Mouse (Mus musculus): ENCODE results near the gene Rapgef5. TPM values are rescaled to one million over a fixed set of nuclear protein-coding genes. Genes with fewer than 3 reads are reported as not detected.

Rapgef5 gene
- polyA plus RNA-seq, 1 experiment from 2014 or later = 10.4 TPM

GRCm38 (mm10) chr12:117727481-117728177 lies 211.3 kb downstream of the Rapgef5 start:
- Histone ChIP-seq H3K27ac (ENCODE audit: low read depth, low read length) (no peak overlapping the region), H3K9ac (ENCODE audit: low read length) (no peak overlapping the region), H3K4me3 (ENCODE audit: low read depth, low read length) (no peak overlapping the region), H3K27me3 (ENCODE audit: control insufficient read depth, insufficient read depth, low read length) (no peaks in the 10 kb centered on the region), H3K4me1 (ENCODE audit: control insufficient read depth, insufficient read depth, low read length) (peaks cover 3% of the 10 kb centered on the region), H3K9me3 (ENCODE audit: control insufficient read depth, low read length) (no peaks in the 10 kb centered on the region), H3K4me2 (no peak overlapping the region), H3K36me3 (ENCODE audit: control insufficient read depth, insufficient read depth, low read length) (no peaks in the 10 kb centered on the region)
- WGBS = 89% methylated on average over 8 of the region's 8 CpGs
- ATAC-seq (ENCODE audit: low FRiP score) = no peak; the same call in 1 of the 2 replicates
- DNase-seq (ENCODE audit: low spot score, missing footprints) = peak; percentile 81

- ATAC-seq (ENCODE audit: low FRiP score) (peak; percentile 72; the same call in 1 of the 2 replicates), DNase-seq (ENCODE audit: low spot score, missing footprints) (peak; percentile 83)
- 47% methylated on average over 3 of the region's 3 CpGs for WGBS
These were observed 211.9 kb downstream of the Rapgef5 start for GRCm38 (mm10) chr12:117728178-117728611.

GRCm38 (mm10) chr12:117733611-117734010 lies 217.3 kb downstream of the Rapgef5 start:
- ATAC-seq (ENCODE audit: low FRiP score) = no peak
- Histone ChIP-seq H3K36me3 (ENCODE audit: control insufficient read depth, insufficient read depth, low read length) (no peaks in the 10 kb centered on the region), H3K4me3 (ENCODE audit: low read depth, low read length) (no peak overlapping the region), H3K4me2 (no peak overlapping the region), H3K27me3 (ENCODE audit: control insufficient read depth, insufficient read depth, low read length) (no peaks in the 10 kb centered on the region), H3K9me3 (ENCODE audit: control insufficient read depth, low read length) (no peaks in the 10 kb centered on the region), H3K4me1 (ENCODE audit: control insufficient read depth, insufficient read depth, low read length) (no peaks in the 10 kb centered on the region; the same call in 1 of the 2 replicates), H3K9ac (ENCODE audit: low read length) (no peak overlapping the region), H3K27ac (ENCODE audit: low read depth, low read length) (no peak overlapping the region)
- peak; percentile 77 for DNase-seq (ENCODE audit: low spot score, missing footprints)

More at GRCm38 (mm10) chr12:117728178-117728611, 211.9 kb downstream of the Rapgef5 start:
- Histone ChIP-seq H3K4me3 (ENCODE audit: low read depth, low read length) (no peak overlapping the region), H3K9me3 (ENCODE audit: control insufficient read depth, low read length) (no peaks in the 10 kb centered on the region), H3K36me3 (ENCODE audit: control insufficient read depth, insufficient read depth, low read length) (no peaks in the 10 kb centered on the region), H3K27ac (ENCODE audit: low read depth, low read length) (no peak overlapping the region), H3K27me3 (ENCODE audit: control insufficient read depth, insufficient read depth, low read length) (no peaks in the 10 kb centered on the region), H3K9ac (ENCODE audit: low read length) (no peak overlapping the region), H3K4me2 (no peak overlapping the region), H3K4me1 (ENCODE audit: control insufficient read depth, insufficient read depth, low read length) (peaks cover 3% of the 10 kb centered on the region)

- WGBS = 95% methylated on average over 3 of the region's 3 CpGs
- ATAC-seq (ENCODE audit: low FRiP score) = no peak
- H3K4me3 ChIP-seq (ENCODE audit: low read depth, low read length) = no peak overlapping the region
- H3K9me3 ChIP-seq (ENCODE audit: control insufficient read depth, low read length) = no peaks in the 10 kb centered on the region
- H3K9ac ChIP-seq (ENCODE audit: low read length) = no peak overlapping the region
- H3K4me2 ChIP-seq = no peak overlapping the region
- H3K27me3 ChIP-seq (ENCODE audit: control insufficient read depth, insufficient read depth, low read length) = no peaks in the 10 kb centered on the region
- no peaks in the 10 kb centered on the region for H3K36me3 ChIP-seq (ENCODE audit: control insufficient read depth, insufficient read depth, low read length)
- DNase-seq (ENCODE audit: low spot score, missing footprints) = no peak
- H3K4me1 ChIP-seq (ENCODE audit: control insufficient read depth, insufficient read depth, low read length) = no peaks in the 10 kb centered on the region; the same call in 1 of the 2 replicates
- no peak overlapping the region for H3K27ac ChIP-seq (ENCODE audit: low read depth, low read length)
These were observed 219.9 kb downstream of the Rapgef5 start for GRCm38 (mm10) chr12:117736130-117736529.

GRCm38 (mm10) chr12:117736928-117737327 lies 220.6 kb downstream of the Rapgef5 start:
- 64% methylated on average over 2 of the region's 2 CpGs for WGBS
- no peaks in the 10 kb centered on the region for H3K27me3 ChIP-seq (ENCODE audit: control insufficient read depth, insufficient read depth, low read length)
- H3K4me2 ChIP-seq = no peak overlapping the region
- no peaks in the 10 kb centered on the region for H3K36me3 ChIP-seq (ENCODE audit: control insufficient read depth, insufficient read depth, low read length)
- ATAC-seq (ENCODE audit: low FRiP score) (peak; percentile 86), DNase-seq (ENCODE audit: low spot score, missing footprints) (no peak)
- H3K4me3 ChIP-seq (ENCODE audit: low read depth, low read length) = no peak overlapping the region
- H3K9me3 ChIP-seq (ENCODE audit: control insufficient read depth, low read length) = no peaks in the 10 kb centered on the region
- no peak overlapping the region for H3K27ac ChIP-seq (ENCODE audit: low read depth, low read length)
- no peak overlapping the region for H3K9ac ChIP-seq (ENCODE audit: low read length)
- no peaks in the 10 kb centered on the region; the same call in 1 of the 2 replicates for H3K4me1 ChIP-seq (ENCODE audit: control insufficient read depth, insufficient read depth, low read length)

GRCm38 (mm10) chr12:117737332-117738031 lies 221.2 kb downstream of the Rapgef5 start:
- no peaks in the 10 kb centered on the region for H3K9me3 ChIP-seq (ENCODE audit: control insufficient read depth, low read length)
- H3K27ac ChIP-seq (ENCODE audit: low read depth, low read length) = no peak overlapping the region
- no peaks in the 10 kb centered on the region for H3K36me3 ChIP-seq (ENCODE audit: control insufficient read depth, insufficient read depth, low read length)
- H3K4me2 ChIP-seq = no peak overlapping the region
- 85% methylated on average over 11 of the region's 11 CpGs for WGBS
- no peaks in the 10 kb centered on the region for H3K27me3 ChIP-seq (ENCODE audit: control insufficient read depth, insufficient read depth, low read length)
- H3K9ac ChIP-seq (ENCODE audit: low read length) = no peak overlapping the region
- no peak for DNase-seq (ENCODE audit: low spot score, missing footprints)
- peak; percentile 19 for ATAC-seq (ENCODE audit: low FRiP score)
- H3K4me1 ChIP-seq (ENCODE audit: control insufficient read depth, insufficient read depth, low read length) = no peaks in the 10 kb centered on the region; the same call in 1 of the 2 replicates
- no peak overlapping the region for H3K4me3 ChIP-seq (ENCODE audit: low read depth, low read length)

- H3K9me3 ChIP-seq (ENCODE audit: control insufficient read depth, low read length) = no peaks in the 10 kb centered on the region
- no peaks in the 10 kb centered on the region for H3K27me3 ChIP-seq (ENCODE audit: control insufficient read depth, insufficient read depth, low read length)
- H3K4me2 ChIP-seq = no peak overlapping the region
- no peak overlapping the region for H3K9ac ChIP-seq (ENCODE audit: low read length)
- 90% methylated on average over 1 of the region's 1 CpGs for WGBS
- ATAC-seq (ENCODE audit: low FRiP score) = no peak
- H3K4me3 ChIP-seq (ENCODE audit: low read depth, low read length) = no peak overlapping the region
- H3K36me3 ChIP-seq (ENCODE audit: control insufficient read depth, insufficient read depth, low read length) = no peaks in the 10 kb centered on the region
- peaks cover 12% of the 10 kb centered on the region for H3K4me1 ChIP-seq (ENCODE audit: control insufficient read depth, insufficient read depth, low read length)
- H3K27ac ChIP-seq (ENCODE audit: low read depth, low read length) = no peak overlapping the region
- DNase-seq (ENCODE audit: low spot score, missing footprints) = peak; percentile 60
These were observed 226.2 kb downstream of the Rapgef5 start for GRCm38 (mm10) chr12:117742487-117742886.

- Histone ChIP-seq H3K4me3 (ENCODE audit: low read depth, low read length) (no peak overlapping the region), H3K4me1 (ENCODE audit: control insufficient read depth, insufficient read depth, low read length) (peaks cover 12% of the 10 kb centered on the region), H3K4me2 (no peak overlapping the region), H3K27me3 (ENCODE audit: control insufficient read depth, insufficient read depth, low read length) (no peaks in the 10 kb centered on the region), H3K36me3 (ENCODE audit: control insufficient read depth, insufficient read depth, low read length) (no peaks in the 10 kb centered on the region), H3K9ac (ENCODE audit: low read length) (no peak overlapping the region), H3K9me3 (ENCODE audit: control insufficient read depth, low read length) (no peaks in the 10 kb centered on the region), H3K27ac (ENCODE audit: low read depth, low read length) (no peak overlapping the region)
- DNase-seq (ENCODE audit: low spot score, missing footprints) (peak; percentile 53), ATAC-seq (ENCODE audit: low FRiP score) (peak; percentile 81)
- WGBS = 25% methylated on average over 8 of the region's 8 CpGs
These were observed 228.6 kb downstream of the Rapgef5 start for GRCm38 (mm10) chr12:117744580-117745483.
